Mouse (Mus musculus) ovary, postnatal 10 days (tissue): ENCODE measurements around the gene Fam19a2.

Source experiments
- DNase-seq: peaks from one replicate; pipeline ENCODE4 v3.0.0; 2022; ENCODE audit warnings: low spot score

Gene Fam19a2

DNA sequence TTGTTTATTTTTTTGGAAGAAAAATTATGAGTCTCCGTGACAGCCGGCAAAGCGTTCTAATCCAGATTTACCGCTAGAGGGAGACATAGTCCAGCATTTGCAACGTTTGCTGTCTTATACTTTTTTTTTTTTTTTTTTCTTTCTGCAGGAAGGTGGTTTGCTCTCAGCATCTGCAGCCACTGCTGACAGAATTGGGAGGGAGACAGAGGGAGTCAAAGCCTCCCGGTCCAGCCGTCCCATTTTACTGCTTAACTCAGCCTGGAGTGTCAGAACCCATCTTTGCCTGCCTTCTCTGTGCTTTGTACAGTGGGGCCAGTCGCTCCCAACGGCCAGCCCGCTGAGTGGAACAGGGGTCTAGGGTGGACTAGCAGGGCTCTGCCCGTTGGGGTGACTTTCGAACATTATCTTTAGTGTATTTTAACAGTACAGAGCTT is at the start of gene Fam19a2:
Fam19a2 (plus strand) TSS at position 121 of the 434 bp plus-strand sequence.
- DNase-seq: peak; percentile 4

DNA sequence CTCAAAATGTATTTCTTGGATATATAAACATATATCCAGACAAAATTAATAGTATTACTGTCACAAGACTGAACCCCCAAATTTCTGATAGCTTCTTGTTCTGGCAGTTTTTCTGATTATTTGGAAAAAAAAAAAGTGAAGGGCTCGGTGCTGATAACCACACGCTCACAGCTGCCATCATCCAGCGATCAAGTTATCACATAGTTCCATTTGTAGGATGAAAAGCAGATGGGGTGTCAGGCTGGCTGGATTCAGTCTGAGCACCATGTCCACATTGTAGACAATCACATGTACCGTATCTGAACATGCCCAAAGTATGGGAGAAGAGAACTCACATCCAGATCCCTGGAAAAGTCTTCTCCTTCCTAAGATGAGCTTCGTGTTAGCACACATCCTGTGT is 41.0 kb upstream of the Fam19a2 start:
- DNase-seq: no peak

DNA sequence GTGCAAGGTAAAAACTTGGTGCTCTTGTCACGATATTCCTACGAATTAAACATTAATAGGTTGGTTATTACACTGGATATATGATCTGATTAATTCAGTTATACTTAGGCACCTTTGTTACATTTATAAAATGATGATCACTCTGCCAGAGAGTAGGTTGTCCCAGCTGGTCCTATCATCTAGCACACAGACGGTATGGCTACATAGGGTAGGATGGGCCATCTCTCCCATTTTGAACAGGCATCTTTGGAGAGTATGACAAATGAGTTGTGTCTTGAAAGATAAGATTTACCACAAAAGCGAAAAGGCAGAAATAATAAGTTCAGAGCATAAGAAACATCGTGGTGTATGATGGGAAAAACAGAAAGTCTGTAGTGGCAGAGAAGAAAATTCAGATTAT is 34.4 kb upstream of the Fam19a2 start:
- no peak for DNase-seq

DNA sequence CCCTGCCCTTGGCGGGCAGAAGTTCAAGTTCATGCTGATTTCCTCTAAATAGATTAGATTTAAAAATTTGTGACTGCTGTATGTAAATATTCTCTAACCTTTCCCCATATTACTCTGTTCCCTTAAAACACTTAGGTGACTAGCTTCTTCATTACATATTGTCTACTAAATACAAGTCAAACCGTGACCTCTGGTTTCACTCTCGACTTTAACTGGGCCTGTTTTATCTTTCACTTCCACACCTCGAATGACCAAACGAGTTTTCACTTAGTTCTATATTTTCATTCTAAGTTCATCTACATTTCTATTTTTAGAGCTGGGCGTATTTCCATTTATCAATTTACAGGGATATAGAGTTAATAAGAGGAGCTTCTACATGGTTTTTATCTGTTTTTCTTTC is 15.7 kb upstream of the Fam19a2 start:
- DNase-seq: no peak

DNA sequence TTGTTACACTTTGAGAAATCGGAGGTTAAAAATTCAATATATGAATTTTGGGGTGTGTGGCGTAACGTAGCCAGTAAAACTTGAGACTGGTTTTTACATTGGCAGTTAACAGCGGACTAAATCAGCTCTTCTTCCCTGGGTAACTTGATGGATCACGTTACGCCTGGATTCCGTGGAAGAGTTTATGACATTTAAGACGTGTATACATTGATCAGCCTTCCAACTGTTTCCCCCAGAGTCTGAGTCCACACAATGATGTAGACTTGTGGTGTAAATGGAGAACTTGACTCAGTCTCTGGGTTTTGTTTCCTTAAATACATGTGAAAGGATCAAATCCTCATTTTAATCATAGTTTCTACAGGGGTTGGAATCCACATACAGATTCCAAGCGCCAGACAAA is 11.9 kb upstream of the Fam19a2 start:
- no peak for DNase-seq

DNA sequence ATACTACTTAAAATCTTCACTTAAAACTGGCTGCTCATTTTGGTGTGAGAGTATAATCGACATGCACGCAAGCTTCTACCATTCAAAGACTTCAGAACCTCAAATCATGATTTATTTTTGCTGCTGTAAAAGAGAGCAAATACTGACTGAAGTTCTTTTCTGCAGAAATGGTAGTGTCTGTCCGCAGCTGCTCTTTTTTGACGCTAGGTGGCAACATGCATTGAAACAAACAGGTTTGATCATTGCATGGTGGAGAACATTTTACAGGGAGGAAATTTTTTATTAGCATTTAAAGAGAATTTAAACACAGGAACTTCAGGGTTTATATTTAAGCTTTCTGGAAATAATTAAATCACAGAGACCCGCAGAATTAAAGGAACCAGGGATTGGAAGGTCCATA is 9.5 kb upstream of the Fam19a2 start:
- no peak for DNase-seq

DNA sequence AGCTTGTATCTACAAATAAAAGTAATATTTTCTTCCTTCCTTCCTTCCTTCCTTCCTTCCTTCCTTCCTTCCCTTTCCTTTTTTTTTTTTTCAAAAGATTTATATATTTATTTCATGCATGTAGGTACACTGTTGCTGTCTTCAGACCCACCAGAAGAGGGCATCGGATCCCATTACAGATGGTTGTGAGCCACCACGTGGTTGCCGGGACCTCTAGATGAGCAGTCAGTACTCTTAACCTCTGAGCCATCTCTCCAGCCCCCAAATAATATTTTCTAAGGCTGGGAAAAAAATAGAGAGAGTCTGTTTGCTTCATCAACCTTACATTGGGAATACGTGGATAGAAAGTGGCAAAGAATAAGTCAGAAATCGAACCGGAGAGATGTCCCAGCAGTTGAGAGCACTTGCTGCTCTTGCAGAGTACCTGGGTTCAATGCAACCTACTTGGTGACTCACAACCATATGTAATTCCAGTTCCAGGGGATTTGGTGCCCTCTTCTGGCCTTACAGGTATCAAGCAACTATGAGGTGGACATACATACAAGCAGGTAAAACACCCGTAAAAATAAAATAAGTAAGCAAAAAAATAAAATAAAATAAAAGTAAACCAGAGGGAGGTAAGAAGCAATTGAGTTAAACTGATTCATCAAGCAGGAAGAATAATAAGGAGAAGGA is 8.0 kb upstream of the Fam19a2 start:
- no peak for DNase-seq

DNA sequence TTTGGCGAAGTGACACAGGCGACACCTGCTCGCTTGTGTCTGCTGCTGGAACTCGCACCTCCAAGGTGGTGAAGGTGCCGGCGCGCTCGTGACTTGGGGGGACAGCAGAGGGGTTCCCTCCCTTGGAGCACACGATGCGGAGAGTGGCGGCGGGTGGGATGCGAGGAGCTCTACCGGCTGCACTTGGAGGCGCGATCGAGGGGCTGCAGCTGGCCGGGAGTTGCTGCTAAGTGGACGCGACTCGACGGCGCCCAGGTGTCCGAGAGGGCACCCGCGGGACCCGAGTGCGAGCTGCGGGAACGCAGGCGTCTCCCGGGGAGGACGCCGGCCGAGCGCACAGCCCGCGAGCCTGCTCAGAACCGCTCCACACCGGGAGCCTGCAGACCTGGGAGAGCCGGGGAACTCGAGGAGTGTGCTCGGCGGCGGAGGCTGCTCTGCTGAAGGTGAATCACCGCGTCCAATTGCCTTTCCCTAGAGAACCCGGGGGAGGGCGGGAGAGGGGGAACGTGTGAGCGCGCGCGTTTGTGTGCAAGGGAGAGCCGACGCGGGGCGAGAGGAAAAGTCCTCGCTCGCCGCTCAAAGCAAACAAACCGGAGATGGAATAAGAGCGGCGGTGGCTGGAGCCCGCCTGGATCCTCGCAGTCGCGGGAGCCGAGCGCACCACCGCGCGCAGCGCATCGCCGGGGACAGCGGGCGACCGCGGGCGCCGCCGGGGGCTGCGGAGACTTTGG is 830 bp downstream of the Fam19a2 start:
- peak; percentile 4 for DNase-seq

DNA sequence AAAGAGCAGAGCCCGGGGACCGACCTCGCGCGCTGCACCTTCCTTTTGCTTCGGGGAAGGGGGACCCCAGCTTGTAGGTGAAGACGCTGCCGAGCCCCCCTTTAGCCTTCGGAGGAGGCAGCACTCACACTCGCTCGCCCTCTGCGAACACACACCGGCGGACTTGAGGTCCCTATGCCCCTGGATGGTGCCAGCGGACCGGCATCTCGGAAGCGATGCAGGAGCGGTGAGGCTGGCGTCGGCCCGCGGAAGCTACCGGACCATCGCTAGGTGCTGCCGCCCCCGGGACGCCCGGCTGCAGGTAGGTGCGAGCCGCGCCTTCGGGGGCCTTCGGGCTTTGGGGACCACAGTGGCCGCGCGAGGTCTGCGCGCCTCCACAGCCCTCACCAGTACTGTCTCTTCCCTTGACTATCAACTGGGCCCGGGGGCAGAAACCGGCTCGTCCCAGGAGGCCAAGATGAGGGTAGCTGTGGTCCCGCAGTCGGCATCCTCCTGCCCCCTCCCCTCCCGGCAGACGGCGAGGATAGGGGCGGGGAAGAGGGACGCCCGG is 1.5 kb downstream of the Fam19a2 start:
- DNase-seq: peak; percentile 1

DNA sequence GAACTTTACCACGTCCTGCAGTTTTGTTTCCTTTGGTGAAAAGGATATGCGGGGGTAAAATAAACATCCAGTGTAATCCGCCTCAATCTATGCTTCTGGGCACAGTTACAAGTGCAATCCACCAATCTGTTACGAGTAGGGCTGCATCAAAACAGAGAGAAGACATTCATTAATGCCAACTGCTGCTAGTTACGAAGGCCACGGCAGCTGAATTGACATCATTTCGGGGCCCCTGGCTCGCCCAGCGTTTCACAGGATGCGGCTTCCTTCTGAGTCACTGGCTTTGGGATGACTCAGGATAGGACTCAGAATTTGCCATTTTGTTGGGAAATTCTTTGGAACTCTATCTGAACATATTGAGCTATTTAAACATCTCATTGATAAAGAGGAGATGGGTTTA is 4.8 kb downstream of the Fam19a2 start:
- DNase-seq: no peak

DNA sequence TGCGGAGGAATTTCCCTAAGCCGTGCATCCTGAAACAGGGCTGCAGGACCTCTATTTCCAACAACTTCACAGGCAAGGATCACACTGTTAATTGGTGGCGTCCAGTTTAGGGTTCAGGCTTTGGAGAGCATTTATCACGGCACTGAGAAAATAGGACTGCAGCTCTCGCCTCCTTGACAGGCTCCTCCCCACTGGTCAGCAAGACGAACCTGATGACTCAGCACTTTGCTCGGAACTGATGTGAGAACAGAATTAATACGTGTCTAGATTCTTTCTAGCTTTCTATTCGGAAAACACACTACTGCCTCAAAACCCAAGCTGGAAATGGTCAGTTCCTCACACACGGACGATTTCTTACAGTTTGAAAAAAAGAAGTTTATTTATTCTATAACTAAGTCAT is 10.8 kb downstream of the Fam19a2 start:
- DNase-seq: no peak

DNA sequence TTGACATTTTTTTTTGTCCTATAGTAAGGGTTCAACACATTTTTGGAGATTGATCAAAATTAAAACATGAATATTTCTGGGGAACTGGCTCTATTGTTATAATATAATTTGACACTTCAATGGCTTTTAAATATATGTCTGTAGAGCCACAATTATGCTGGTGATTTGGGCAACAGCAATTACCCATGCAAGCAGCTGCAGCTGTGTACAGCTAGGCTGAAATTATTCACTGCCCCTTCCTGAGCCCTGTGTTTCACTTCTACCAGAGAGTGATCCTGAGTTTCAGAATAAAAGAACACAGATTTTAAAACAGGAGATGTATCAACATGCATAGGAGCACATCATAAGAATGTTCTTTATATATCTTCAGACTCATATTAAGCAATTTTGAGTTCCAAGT is 43.5 kb downstream of the Fam19a2 start:
- no peak for DNase-seq

DNA sequence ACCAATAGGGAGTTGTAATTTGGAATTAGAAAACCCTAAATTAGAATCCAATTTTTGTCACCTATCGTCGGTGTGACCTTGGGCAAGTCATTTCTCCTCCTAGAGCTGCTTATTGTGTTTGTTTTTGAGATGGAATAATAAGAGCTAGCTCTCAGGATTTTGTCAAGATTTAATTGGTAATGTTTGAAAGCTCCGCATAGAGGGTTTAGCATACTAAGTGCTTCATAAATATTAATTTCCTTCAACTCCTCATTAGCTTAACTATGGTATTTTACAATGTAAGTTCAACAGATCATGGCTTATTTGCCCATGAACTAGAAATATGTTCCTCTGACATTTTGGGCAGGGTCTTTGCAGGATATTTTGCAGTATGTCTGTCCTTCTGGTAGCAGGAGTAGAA is 62.5 kb downstream of the Fam19a2 start:
- DNase-seq: no peak

DNA sequence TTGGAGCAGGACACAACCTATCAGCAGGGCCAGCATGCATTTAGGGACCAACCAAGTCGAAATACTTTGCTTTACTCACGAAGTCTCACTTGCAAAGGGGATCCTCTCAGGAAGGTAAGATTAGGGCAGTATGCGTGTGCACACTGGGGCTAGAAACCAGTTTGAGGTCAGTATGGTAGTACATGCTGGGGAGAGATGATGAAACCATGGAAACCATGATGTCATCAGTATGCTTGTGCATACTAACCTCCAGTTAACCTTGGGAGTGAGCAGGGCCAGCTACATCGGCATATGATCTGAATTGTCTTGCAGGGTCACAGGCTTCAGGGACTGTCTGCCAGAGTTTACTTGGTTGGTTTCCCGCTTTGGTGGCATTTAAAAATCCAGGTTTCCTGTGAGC is 77.5 kb downstream of the Fam19a2 start:
- no peak for DNase-seq

DNA sequence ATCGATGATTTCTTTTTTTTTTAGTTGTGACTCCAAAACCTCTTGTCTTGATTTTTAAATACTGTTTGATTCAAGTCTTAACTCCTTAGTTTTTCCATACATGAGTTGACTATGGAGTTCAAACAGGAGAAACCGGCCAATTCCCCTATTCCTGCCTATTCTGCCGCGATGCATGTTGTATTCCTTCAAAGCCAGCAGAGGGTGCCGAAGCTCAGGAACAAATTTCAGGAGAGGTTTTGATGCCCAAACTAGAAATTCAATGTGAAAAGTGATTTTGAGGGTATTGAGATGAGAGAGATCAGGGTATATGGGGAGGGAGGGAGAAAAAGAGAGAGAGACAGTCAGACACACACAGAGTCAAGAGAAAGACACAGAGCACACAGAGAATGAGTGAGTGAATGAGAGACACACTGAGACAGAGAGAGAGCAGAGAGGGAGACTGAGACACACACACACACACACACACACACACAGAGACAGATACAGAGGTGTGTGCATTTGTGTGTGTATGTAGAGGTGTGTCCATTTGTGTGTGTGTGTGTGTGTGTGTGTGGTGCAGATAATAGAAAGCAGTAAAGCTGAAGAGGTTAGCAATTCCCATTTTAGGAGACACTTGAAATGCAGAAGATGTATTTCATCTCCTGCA is 78.9 kb downstream of the Fam19a2 start:
- no peak for DNase-seq

DNA sequence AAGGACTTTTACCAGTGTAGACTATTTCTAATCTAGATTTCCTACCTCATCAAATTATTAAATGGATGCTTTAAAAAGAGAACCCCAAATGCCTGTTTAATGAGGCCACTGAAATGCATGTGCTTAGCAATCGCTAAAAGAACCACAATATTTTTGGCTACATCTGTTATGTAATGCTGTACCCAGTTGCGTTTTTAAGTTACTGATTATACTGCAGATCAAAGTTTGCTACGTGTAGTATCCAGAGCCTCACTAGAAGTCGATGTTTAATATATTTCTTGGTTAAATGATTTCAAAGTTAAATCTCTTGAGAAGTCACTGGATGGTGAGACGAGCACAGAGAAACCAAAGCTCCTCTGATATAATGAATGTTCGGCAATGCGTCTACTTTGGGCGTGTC is 82.5 kb downstream of the Fam19a2 start:
- DNase-seq: no peak

DNA sequence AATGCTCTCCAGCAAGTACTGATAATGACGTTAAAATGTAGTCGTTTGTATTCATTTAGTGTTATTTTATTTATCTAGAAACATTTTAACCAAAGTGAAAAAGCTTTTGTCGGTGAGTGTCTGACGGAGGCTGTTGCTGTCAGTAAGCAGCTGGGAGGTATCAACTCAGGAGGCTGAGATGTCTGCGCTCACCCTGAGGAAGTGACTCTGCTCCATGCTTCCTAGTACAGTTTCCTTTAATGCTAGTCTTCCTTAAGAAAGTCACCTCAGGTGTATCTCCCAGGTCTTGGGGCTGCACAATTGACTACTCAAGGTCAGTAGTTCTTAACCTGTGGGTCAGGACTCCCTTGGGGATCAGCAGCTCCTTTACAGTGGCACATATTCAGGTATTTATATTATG is 89.9 kb downstream of the Fam19a2 start:
- DNase-seq: no peak

DNA sequence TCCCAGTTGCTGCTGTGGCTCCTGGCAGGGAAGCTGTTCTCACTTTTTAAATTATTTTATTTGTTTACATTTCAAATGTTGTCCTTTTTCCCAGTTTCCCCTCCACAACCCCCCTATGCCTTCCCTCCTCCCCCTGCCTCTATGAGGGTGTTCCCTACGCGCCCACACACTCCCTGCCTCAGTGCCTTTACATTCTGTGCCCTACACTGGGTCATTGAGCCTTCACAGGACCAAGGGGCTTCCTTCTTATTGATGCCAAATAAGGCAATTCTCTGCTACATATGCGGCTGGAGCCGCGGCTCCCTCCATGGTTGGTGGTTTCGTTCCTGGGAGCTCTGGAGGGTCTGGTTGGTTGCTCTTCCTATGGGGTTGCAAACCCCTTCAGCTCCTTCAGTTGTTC is 93.2 kb downstream of the Fam19a2 start:
- DNase-seq: no peak

DNA sequence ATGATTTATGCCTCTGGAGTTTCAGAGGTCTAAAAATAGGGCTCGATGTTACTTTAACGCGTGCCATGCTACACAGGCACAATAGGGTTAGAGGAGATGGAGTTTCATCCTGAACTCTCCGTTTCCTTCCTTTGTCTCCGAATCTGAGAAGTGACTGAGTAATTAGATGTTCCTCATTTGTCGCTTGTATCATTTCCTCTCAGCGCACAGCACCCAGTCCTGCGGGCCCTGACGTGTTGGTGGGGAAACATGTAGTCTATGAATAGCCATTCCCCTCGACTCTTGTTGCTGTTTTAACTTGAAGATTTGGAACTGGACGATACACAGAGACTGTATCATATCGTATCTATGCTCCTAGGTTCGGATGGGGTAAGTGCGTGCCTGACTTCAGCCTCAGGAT is 96.7 kb downstream of the Fam19a2 start:
- no peak for DNase-seq

DNA sequence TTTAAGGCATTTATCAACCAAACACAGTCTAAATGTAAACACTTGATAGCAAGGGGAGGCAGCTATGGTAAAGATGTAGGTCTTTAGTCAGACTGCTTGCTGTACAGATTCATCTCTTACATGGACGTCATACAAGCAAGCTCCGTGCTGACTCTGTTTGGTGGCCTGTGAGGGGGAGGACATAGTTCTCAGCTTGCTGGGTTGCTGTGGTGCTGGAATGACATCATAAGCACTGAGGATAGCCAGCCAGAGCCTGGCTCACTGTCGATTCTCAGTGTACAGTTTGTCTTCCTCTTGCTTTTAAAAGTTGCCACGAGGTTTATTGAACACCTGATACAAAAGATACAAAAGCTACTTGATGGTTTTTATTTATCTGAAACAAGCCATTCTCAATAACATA is 100.8 kb downstream of the Fam19a2 start:
- DNase-seq: no peak

DNA sequence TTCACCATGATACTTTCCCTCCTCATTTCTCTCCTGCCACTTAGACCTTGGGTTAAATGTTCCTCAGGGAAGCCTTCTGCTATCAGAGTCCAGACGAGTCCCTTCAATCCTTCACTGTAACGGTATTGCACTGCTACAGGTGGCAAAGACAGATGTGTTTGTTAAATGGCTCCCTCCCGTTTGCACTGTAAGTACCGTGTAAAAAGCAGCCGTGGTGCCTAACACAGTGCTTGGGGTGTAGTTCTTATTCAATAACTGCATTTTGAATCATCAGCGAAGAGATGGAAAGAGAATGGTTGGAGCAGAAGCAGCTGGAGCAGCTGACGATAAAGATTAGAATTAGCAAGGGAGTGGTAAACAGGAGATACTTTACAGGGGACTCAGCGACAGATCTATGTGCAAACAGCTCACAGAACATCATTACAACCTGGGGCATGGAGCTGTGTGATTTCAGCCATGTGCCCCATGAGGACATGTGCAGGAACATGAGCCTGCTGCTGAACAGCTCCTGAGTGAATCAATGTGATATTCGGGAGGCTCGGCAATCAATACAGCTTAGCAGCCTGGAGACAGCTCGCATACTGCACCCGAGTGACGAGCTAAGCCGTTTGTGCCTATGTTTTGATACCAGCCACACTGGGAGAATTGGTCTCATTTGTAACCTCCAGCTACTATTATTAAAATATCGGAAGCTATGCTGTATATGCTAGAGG is 103.5 kb downstream of the Fam19a2 start:
- no peak for DNase-seq

DNA sequence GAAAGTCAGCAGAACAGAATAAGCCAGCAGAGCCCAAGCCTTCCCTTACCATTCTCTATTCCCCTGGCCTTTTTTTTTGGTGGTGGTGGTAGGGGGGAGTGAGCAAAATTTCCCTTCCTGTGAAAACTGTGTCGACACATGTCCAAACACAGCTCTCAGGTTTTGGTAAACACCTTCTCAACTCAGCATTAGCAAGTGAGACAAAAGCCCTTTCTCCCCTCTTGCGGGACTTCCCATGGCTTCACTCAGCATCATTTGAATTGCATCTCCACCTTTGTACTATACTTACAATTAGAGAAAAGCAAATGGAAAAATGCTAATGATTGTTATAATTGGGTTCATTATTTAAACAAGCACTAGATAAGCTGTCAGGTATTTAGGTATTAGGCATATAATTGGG is 119.5 kb downstream of the Fam19a2 start:
- DNase-seq: no peak

DNA sequence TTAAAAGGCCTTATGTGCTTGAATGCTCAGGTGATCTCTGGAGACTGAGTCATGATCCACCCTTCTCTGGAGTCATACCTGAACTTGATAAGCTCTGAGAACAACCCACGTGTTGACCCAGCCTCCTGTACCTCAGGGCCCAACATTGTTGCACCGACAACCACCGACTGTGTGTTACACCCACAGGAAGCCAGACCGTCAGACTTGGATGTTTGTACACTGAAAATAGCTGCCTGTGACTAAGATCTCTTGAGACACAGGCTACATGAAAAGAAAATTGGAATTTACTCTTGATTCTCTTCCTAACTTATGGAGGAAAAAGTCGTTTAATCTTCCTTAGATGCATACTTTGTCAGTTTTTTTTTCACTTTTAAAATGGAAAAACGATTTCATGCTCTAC is 121.8 kb downstream of the Fam19a2 start:
- no peak for DNase-seq
